Mouse (Mus musculus) right cerebral cortex, postnatal 4 days (tissue): ENCODE results near the gene Samd4b.
"Not testable (repeated sequence)": the region's sequence is repeated elsewhere in the genome, so short reads cannot be mapped to it uniquely, and the experiment has no call there.

ENCODE experiments used
- DNase-seq: peaks from one replicate; pipeline ENCODE4 v3.0.0-alpha.2; 2022

Gene Samd4b

GRCm38 (mm10) chr7:28597642-28598446, at the start of gene Samd4b, which contains the start of gene Pak4:
Samd4b (minus strand) TSS chr7:28598144.
Pak4 (minus strand) TSS chr7:28598185.
- DNase-seq, result peak; percentile 99

DNA sequence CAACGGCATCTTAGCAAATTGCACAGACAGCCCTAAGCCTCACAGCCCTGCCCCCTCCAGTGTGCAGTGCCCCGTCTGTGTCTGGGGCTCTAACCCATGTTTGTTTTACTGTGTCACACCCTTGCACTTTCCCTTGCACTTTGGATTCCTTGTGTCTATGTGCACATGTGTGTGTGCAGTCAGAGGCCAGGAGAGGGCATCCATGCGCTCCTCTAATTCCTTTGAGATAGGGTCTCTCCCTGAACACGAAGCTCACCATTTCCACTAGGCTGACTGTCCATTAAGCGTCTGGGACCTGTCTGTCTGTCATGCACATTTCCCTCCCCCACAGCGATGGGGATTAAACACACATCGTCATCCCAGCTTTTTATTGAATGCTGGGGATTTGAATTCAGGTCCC, 49.1 kb upstream of the Samd4b start:
- DNase-seq, result no peak

DNA sequence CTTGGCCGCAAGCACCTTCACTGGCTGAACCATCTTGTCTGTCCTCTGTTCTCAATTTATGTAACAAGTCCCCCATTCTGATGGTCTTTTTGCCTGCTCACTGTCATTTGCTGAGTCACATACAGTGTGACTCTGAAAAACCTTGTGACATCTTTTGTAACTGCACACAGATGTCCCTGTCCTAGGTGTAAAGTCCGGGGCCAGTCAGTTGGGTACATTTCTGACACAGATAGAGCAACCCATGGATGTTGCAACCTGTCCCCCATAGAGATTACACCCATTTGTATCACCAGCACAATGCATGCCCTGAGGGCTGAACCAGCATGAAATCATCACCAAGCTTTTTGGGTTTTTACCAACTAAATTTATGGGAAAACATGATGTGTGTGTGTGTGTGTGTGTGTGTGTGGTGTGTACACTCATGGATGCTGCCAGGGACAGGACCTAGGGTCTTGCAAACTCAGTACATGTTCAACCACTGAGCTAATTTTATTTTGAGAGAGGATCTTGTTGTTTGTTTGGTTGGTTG, 48.1 kb upstream of the Samd4b start:
- no peak for DNase-seq

DNA sequence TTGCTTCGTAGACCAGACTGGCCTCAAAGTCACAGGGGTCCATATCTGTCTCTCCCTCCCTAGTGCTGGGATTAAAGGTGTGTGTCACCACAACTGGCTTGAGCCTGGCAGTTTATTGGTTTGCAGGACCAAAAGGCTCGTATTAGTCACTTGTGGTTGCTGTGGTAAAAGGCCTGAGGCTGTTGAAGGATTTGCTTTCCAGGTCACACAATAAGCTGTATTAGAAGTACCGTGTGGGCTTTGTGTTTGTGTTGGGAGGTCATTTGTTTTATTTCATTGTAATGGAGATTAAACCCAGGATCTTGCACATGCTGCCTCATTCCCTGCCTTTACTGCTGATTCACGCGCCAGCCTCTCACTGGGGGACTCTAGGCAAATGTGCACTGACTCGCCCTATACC, 47.4 kb upstream of the Samd4b start:
- DNase-seq, result no peak

DNA sequence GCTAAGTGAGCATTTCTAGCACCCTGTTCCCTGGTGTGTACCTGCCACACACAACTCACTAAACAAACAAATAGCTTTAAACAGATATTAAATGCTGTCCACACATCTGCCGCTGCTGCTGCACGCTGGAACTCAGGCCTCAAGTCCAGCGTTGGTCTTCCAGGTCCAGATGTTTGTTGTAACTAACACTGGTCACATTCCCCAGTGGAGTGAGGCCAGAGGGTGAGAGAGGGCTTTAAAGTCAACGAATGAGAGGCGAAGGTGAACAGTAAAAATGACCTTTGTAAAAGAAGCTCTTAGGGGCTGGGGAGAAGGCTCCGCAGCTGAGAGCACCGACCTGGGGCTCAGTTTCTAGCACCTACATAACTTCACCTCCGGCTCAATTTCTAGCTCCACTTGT, 43.6 kb upstream of the Samd4b start:
- no peak for DNase-seq

GRCm38 (mm10) chr7:28637511-28637910, 39.6 kb upstream of the Samd4b start:
- no peak for DNase-seq

- no peak for DNase-seq
Observed at GRCm38 (mm10) chr7:28634128-28634527, 36.2 kb upstream of the Samd4b start.

- DNase-seq, result no peak
Observed at GRCm38 (mm10) chr7:28631073-28631472, 33.1 kb upstream of the Samd4b start, which contains the start of gene Acp7. Acp7 (minus strand) TSS chr7:28631332.

GRCm38 (mm10) chr7:28624791-28625190, 26.8 kb upstream of the Samd4b start:
- no peak for DNase-seq

GRCm38 (mm10) chr7:28619098-28619715, 21.3 kb upstream of the Samd4b start:
- no peak for DNase-seq

DNA sequence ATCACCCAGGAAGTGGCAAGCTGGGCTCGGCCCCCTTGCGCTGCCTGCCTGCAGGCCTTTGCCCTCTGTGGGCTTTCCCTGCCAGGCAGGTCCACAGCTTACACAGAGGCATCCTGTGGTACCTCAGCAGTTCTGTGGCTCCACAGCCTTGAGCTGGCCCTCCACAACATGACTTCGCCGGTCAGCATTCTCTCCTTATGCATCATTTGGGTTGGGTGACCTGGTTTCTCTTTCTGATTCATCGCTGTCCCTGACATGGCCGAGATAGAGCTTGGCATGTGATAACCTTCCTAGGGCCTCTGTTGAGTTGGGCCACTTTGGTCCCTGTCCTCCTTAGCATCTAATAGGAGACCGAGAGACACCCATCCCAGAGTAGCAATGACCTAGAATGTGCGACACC, 8.0 kb upstream of the Samd4b start:
- DNase-seq, result no peak

DNA sequence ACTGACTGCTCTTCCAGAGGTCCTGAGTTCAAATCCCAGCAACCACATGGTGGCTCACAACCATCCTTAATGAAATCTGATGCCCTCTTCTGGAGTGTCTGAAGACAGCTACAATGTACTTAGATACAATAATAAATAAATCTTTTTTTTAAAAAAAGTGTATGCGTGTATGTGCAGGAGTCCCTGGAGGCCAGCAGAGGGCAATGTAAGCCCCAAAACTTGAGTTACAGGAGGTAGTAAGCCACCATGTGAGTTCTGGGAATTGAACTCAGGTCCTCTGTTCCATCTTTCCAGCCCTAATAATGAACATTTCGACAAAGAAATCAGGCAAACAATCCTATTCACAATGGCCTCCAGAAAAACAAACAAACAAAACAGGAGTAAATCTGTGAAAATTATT, 5.8 kb upstream of the Samd4b start:
- DNase-seq, result not testable (repeated sequence)

DNA sequence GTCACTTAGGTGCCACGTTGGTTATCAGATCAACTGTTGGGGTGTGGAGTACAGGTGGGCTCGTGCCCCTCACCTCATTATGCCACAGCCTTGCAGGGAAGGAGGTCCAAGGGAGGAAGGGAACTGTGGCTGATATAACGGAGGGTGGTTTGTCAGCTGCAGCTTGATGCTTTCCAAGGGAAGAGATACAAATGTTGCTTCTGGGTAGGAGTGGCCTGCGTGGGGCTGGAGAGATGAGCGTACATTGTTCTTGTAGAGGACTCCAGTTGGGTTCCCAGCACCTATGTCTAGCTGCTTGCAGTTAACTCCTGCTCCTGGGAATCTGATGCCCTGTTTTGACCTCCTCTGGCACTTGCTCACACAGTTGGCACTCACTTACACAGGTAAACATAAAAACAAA, 5.2 kb upstream of the Samd4b start:
- DNase-seq, result no peak

- DNase-seq, result peak; percentile 64
Observed at GRCm38 (mm10) chr7:28601668-28602067, 3.7 kb upstream of the Samd4b start.

GRCm38 (mm10) chr7:28601029-28601428, 3.1 kb upstream of the Samd4b start:
- peak; percentile 71 for DNase-seq

DNA sequence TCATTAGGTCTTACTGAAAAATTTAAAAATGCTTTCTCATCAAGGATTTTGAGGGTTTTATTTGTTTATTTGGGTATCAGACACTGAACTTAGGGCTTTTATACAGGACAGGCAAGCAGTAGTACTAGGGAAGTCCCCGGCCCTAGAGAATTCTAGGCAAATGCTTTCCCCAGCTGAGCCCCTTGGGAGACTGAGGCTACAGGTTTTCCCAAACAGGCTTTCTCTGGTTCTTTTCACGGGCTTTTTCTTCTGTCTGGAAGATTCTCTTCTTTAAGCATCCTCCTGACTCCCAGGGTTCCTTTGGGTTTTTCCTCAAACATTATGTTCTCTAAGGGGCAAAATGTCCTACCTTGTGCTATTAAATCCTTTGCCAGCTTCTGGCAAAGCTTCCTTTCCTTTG, 1.0 kb upstream of the Samd4b start:
- no peak for DNase-seq

DNA sequence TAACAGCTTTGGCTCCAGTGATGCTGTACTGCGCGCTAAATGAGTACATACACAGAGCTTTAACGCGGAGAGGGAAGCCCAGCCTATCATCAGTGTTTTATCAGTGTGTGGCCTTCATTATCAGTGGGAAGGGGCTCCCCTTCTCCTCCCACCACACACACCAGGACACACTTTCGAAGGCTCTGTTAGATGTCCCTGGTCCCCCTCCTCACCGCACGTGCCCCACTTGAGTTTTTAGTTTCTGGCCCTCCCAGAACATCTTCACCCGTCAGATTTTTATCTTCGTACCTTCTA, 720 bp downstream of the Samd4b start:
- no peak for DNase-seq

- no peak for DNase-seq
Observed at GRCm38 (mm10) chr7:28596436-28597276, 1.3 kb downstream of the Samd4b start.

DNA sequence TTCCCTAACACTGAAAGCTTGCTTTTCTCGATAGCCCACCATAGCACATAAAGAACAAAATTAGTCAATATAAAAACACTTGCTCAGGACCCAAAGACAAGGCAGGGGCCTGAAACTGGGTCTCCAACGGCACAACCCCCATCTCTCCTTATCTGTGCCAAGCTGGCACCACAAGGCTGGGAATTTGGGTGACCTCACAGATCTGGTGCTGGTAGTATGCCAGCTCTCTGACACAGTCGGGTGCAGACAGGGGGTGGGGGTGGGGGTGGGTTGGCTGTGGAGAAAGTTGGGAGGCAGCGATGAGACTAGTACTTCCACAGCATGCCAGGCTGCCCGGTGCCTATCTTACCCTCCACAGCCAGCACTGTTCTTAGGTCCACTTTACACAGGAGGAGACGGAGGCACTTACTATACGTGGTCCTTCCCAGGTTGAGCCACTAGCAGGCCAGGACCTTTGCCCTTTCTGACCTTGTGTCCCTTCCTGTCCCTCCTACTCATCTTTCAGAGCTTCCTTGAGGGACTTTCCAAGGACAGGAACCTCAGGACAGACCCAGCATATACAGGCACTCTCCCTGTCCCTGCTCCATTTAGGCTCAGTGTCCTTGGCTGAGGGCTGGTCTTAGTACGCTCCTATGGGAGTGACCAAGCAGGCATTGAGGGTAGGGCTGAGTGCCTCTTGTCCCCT, 2.1 kb downstream of the Samd4b start:
- no peak for DNase-seq

GRCm38 (mm10) chr7:28593206-28594111, 4.5 kb downstream of the Samd4b start:
- no peak for DNase-seq

- no peak for DNase-seq
Observed at GRCm38 (mm10) chr7:28591862-28592261, 6.1 kb downstream of the Samd4b start.

GRCm38 (mm10) chr7:28587644-28588043, 10.3 kb downstream of the Samd4b start:
- no peak for DNase-seq
